Mouse (Mus musculus): ENCODE data around the gene Myof.

Myof gene

GRCm38 (mm10) chr19:38038267-38038666 lies 5.1 kb downstream of the Myof start:
- no peak for DNase-seq

- no peak for DNase-seq
Measured at GRCm38 (mm10) chr19:38035766-38036165, 7.6 kb downstream of the Myof start.

GRCm38 (mm10) chr19:38034696-38035095 lies 8.7 kb downstream of the Myof start:
- DNase-seq: no peak

- DNase-seq: no peak
Measured at GRCm38 (mm10) chr19:38033735-38034057, 9.7 kb downstream of the Myof start.

GRCm38 (mm10) chr19:38032993-38033734 lies 10.2 kb downstream of the Myof start:
- DNase-seq: no peak

GRCm38 (mm10) chr19:38031144-38031543 lies 12.2 kb downstream of the Myof start:
- no peak for DNase-seq

- peak; percentile 71 to 74 for DNase-seq
Measured at GRCm38 (mm10) chr19:38030673-38031137, 12.7 kb downstream of the Myof start.

GRCm38 (mm10) chr19:38029871-38030270 lies 13.5 kb downstream of the Myof start:
- DNase-seq: peak; percentile 27 to 60

GRCm38 (mm10) chr19:38029292-38029691 lies 14.1 kb downstream of the Myof start:
- DNase-seq: no peak

- peak; percentile 72 to 85 for DNase-seq
Measured at GRCm38 (mm10) chr19:38027881-38028521, 15.4 kb downstream of the Myof start.

GRCm38 (mm10) chr19:38027389-38027788 lies 16.0 kb downstream of the Myof start:
- DNase-seq: no peak

- peak; percentile 54 to 67 for DNase-seq
Measured at GRCm38 (mm10) chr19:38026211-38026624, 17.2 kb downstream of the Myof start.

- peak; percentile 79 to 93 for DNase-seq
Measured at GRCm38 (mm10) chr19:38025254-38026041, 17.9 kb downstream of the Myof start.

- DNase-seq: no peak
Measured at GRCm38 (mm10) chr19:38023603-38024002, 19.8 kb downstream of the Myof start.

GRCm38 (mm10) chr19:38022710-38023109 lies 20.7 kb downstream of the Myof start:
- DNase-seq: no peak

- no peak for DNase-seq
Measured at GRCm38 (mm10) chr19:38015873-38016254, 27.5 kb downstream of the Myof start.

- peak; percentile 68 to 78 for DNase-seq
Measured at GRCm38 (mm10) chr19:38015180-38015872, 28.1 kb downstream of the Myof start.

- DNase-seq: no peak
Measured at GRCm38 (mm10) chr19:38014443-38014842, 28.9 kb downstream of the Myof start.

- no peak for DNase-seq
Measured at GRCm38 (mm10) chr19:38011379-38011778, 32.0 kb downstream of the Myof start.

- no peak for DNase-seq
Measured at GRCm38 (mm10) chr19:38004809-38005380, 38.5 kb downstream of the Myof start.

- peak in 1 of 2 experiments; percentile 12 for DNase-seq
Measured at GRCm38 (mm10) chr19:38003671-38004521, 39.5 kb downstream of the Myof start.

- no peak for DNase-seq
Measured at GRCm38 (mm10) chr19:38002816-38003215, 40.6 kb downstream of the Myof start.

All from kidney, adult 8-10 months (tissue).